Mouse (Mus musculus): ENCODE data around the gene Pbx4. TPM values are rescaled to one million over a fixed set of nuclear protein-coding genes. Genes with fewer than 3 reads are reported as not detected.
A peak's percentile ranks its signal among the peaks of the same experiment; 100 is the strongest.

Pbx4 gene
- polyA plus RNA-seq, 1 experiment from 2014 or later = 10.0 TPM

DNA sequence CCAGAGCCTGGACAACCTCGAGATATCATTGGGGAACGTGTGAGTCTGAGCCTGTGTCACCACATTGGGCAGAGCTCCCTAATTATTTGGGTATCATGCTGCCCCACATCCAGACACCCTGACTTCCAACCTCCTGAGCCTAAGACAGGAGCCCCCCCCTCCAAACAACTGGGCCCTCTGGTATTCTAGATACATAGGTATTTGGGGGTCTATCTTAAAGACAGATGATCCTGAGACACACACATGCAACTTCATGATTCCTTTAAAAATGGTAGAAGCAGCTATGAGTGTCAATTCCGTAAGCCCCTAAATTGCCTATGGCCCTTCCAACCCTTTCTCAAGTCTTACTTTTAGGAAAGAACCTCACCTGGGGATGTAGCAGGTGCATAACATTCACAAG lies 22.5 kb upstream of the Pbx4 start:
- no peak overlapping the region for H3K27ac ChIP-seq
- H3K27me3 ChIP-seq = no peaks in the 10 kb centered on the region
- H3K9me3 ChIP-seq = no peaks in the 10 kb centered on the region
- H3K9ac ChIP-seq (replicated peaks) = no peak overlapping the region
- H3K4me2 ChIP-seq = no peak overlapping the region; the same call in 1 of the 2 replicates
- H3K4me1 ChIP-seq (replicated peaks) = peaks cover 13% of the 10 kb centered on the region
- 53% methylated on average over 3 of the region's 3 CpGs for WGBS
- no peak overlapping the region for H3K4me3 ChIP-seq (replicated peaks)
- ATAC-seq (ENCODE audit: insufficient number of reproducible peaks, insufficient read depth, low FRiP score, low TSS enrichment, low read depth) = no peak
- H3K36me3 ChIP-seq = peaks cover 58% of the 10 kb centered on the region

DNA sequence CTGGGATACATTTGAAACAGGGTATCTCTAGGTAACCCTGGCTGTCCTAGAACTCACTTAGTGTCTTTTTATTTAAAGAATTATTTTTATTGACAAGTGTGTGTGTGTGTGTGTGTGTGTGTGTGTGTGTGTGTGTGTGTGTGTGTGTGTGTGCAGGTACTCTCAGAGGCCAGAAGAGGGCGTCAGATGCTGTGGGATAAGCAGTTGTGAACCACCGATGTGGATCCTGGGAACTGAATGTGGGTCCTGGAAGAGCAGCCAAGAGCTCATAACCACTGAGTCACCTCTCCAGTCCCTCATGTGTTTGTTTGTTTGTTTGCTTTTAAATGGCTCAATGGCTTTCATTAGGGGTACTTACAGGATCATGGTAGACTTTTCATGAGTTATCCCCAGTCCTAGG lies 17.4 kb upstream of the Pbx4 start:
- H3K9me3 ChIP-seq = no peaks in the 10 kb centered on the region
- no peaks in the 10 kb centered on the region for H3K27me3 ChIP-seq
- H3K4me2 ChIP-seq = no peak overlapping the region
- WGBS = 94% methylated on average over 2 of the region's 2 CpGs
- H3K27ac ChIP-seq = no peak overlapping the region
- H3K4me3 ChIP-seq (replicated peaks) = no peak overlapping the region
- H3K36me3 ChIP-seq = peaks cover 56% of the 10 kb centered on the region
- no peak for ATAC-seq (ENCODE audit: insufficient number of reproducible peaks, insufficient read depth, low FRiP score, low TSS enrichment, low read depth)
- no peak overlapping the region for H3K9ac ChIP-seq (replicated peaks)
- no peaks in the 10 kb centered on the region for H3K4me1 ChIP-seq (replicated peaks)

DNA sequence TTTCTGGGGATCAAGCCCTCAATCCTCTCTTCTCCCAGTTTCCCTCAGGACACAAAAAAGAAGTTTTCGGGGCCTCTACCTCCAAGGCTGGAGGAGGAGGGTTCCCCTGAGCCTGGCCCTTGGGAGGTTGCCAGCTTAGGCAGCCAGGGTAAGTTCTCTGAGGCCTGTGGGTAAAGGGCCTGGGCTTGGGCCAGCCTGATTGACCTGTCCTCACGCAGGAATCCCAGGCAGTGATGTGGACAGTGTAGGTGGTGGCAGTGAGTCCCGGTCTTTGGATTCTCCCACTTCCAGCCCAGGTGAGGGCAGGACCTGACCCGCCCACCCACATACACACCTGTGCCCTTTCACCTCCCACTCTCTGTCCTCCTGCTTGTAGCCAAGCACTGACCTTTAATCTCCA lies 16.9 kb upstream of the Pbx4 start:
- H3K36me3 ChIP-seq = peaks cover 56% of the 10 kb centered on the region
- 91% methylated on average over 4 of the region's 4 CpGs for whole genome bisulfite sequencing

DNA sequence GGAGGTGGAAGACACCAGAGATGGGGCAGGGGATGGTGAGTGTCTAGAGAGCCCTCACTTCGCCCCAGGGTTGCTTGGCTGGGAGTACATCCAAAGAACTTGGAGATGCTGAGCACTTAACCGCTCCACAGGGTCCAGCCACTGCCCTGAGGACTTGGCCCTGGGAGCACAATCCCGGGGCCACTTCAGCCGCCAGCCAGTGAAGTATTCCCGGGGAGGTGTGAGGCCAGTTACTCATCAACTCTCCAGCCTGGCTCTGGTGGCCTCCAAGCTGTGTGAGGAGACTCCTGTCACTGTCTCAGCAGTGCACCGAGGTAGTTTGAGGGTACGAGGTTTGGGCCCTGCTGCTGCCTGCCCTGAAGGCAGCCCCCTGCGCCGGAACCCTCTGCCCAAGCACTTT lies 11.8 kb upstream of the Pbx4 start:
- Histone ChIP-seq H3K9ac (replicated peaks) (no peak overlapping the region), H3K4me1 (replicated peaks) (peaks cover 31% of the 10 kb centered on the region), H3K27me3 (no peaks in the 10 kb centered on the region), H3K27ac (no peak overlapping the region), H3K9me3 (no peaks in the 10 kb centered on the region), H3K4me3 (replicated peaks) (no peak overlapping the region), H3K36me3 (peaks cover 46% of the 10 kb centered on the region), H3K4me2 (no peak overlapping the region)
- WGBS = 74% methylated on average over 9 of the region's 9 CpGs
- ATAC-seq (ENCODE audit: insufficient number of reproducible peaks, insufficient read depth, low FRiP score, low TSS enrichment, low read depth) = no peak

More for the DNA sequence above, 16.9 kb upstream of the Pbx4 start:
- Histone ChIP-seq H3K9me3 (no peaks in the 10 kb centered on the region), H3K4me1 (replicated peaks) (no peaks in the 10 kb centered on the region), H3K27ac (no peak overlapping the region), H3K4me2 (no peak overlapping the region), H3K9ac (replicated peaks) (no peak overlapping the region), H3K27me3 (no peaks in the 10 kb centered on the region), H3K4me3 (replicated peaks) (no peak overlapping the region)
- no peak for ATAC-seq (ENCODE audit: insufficient number of reproducible peaks, insufficient read depth, low FRiP score, low TSS enrichment, low read depth)

DNA sequence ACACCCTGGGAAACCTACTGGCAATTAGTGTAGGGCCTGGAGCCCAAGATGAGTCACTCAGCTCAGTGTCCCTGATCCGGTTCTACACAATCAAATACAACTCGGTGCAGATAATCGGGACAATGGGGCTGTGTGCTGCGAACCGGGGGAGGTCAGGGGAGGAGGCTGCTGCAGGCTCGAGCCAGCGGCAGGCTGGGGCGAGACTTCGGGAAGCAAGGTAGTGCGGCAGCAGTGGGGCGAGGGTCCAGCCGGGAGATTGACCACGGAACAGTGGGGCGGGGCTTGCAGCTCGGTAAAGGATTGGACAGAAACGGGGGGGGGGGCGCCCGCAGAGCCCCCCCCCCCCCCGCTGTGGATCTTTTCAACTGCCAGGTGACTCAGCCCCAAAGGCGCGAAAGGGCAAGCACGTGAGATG lies 10.3 kb upstream of the Pbx4 start:
- Histone ChIP-seq H3K9me3 (no peaks in the 10 kb centered on the region), H3K36me3 (peaks cover 43% of the 10 kb centered on the region), H3K4me2 (peak overlapping the region; percentile 80), H3K9ac (replicated peaks) (peak overlapping the region; percentile 76), H3K27me3 (no peaks in the 10 kb centered on the region), H3K4me1 (replicated peaks) (peaks cover 31% of the 10 kb centered on the region), H3K4me3 (replicated peaks) (peak overlapping the region; percentile 64), H3K27ac (peak overlapping the region; percentile 87; the same call in 1 of the 2 replicates)
- ATAC-seq (ENCODE audit: insufficient number of reproducible peaks, insufficient read depth, low FRiP score, low TSS enrichment, low read depth) = peak; percentile 34; the same call in 1 of the 2 replicates
- WGBS = under 1% methylated on average over 16 of the region's 22 CpGs

DNA sequence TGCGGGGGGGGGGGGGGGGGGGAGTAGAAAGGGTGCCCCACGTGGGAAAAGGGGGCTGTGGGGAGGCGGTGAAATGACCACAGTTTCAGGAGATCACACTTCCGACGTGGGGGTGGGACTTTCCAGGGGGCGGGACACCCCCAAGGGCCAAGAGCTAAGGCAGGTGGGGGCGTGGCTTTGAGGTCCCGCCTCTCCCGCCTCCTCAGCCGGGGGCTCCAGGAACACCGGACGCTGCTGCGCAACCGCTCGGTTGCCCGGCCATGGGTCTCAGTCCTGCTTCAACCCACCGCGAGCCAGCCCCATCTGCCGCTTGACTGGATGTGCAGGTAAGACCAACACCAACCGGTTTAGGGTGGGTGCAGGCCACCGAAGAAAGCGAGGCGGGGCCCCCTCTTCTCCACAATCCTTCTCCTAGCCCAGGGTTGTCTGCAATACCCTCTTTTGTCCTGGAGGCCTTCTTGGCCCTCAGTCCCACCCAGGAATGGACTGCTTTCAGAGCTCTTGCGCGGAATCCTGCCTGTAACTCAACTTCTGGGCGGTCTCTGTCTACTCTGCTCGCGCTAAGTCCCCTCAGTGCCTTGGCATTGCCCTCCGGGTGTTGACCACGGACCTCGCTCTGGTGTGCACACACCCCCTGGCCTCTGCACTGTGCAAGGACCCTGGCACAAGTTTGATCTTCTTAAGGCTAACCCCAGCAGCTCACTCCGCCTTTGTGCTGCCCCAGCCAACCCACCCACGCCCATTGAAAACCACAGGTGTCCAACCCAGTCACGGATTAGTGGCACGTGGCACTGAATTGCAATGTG lies 9.7 kb upstream of the Pbx4 start, which contains the start of gene Lpar2:
TSS of gene Lpar2 (plus strand) at position 44 of the 806 bp plus-strand sequence.
- peak; percentile 80 for ATAC-seq (ENCODE audit: insufficient number of reproducible peaks, insufficient read depth, low FRiP score, low TSS enrichment, low read depth)
- H3K27ac ChIP-seq = peak within 1 kb of the TSS; percentile 87
- peak within 1 kb of the TSS; percentile 76 for H3K9ac ChIP-seq (replicated peaks)
- WGBS = 1% methylated on average over 33 of the region's 35 CpGs
- peak within 1 kb of the TSS; percentile 64 for H3K4me3 ChIP-seq (replicated peaks)
- peaks cover 31% of the 10 kb centered on the region for H3K4me1 ChIP-seq (replicated peaks)
- H3K36me3 ChIP-seq = peaks cover 43% of the 10 kb centered on the region
- H3K9me3 ChIP-seq = no peaks in the 10 kb centered on the region
- H3K4me2 ChIP-seq = peak within 1 kb of the TSS; percentile 80
- no peaks in the 10 kb centered on the region for H3K27me3 ChIP-seq

DNA sequence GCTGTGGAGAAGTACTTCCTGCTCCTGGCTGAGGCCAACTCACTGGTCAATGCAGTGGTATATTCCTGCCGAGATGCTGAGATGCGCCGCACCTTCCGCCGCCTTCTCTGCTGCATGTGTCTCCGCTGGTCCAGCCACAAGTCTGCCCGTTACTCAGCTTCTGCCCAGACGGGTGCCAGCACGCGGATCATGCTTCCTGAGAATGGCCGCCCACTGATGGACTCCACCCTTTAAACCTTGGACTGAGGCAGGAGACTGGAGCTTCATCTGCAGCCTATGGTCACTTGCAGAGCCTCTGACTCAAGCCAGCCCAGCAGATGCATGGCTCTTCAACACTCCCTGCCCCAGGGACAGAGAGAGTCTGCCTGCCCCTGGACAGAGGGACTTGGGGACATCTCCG lies 5.9 kb upstream of the Pbx4 start:
- Histone ChIP-seq H3K4me2 (no peak overlapping the region), H3K4me1 (replicated peaks) (peaks cover 28% of the 10 kb centered on the region), H3K9me3 (no peaks in the 10 kb centered on the region), H3K27ac (no peak overlapping the region), H3K9ac (replicated peaks) (no peak overlapping the region), H3K27me3 (no peaks in the 10 kb centered on the region), H3K4me3 (replicated peaks) (no peak overlapping the region), H3K36me3 (peaks cover 66% of the 10 kb centered on the region)
- WGBS = 94% methylated on average over 12 of the region's 12 CpGs
- ATAC-seq (ENCODE audit: insufficient number of reproducible peaks, insufficient read depth, low FRiP score, low TSS enrichment, low read depth) = no peak

DNA sequence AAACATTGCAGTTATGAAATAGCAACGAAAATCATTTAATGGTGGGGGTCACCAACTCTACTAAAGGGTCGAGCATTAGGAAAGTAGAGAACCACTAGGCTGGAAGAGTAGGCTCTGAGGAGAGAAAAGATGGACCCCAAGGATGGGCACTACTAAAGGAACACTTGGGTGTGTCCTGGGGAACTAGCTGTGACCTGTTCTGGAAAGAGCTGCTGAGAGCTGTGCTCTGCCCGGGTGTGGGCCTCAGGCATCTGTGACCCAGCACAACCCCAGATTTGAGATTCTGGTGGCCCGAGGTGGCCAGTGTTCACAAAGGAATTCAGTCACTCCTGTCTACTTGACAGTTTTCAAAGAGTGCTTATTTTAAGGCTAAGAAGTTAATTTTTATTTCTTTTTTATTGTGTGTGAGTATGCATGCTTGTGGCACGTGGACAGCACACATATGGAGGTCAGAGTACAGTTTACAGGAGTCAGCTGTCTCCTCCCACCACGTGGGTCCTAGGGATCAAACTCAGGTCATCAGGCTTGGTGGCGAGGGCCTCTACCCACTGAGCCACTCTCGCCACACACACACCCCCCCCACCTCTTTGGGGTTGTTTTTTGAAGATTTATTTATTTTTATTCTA lies 4.9 kb downstream of the Pbx4 start:
- Histone ChIP-seq H3K4me3 (replicated peaks) (no peak overlapping the region), H3K9ac (replicated peaks) (no peak overlapping the region), H3K4me2 (no peak overlapping the region), H3K36me3 (no peaks in the 10 kb centered on the region), H3K9me3 (no peaks in the 10 kb centered on the region), H3K4me1 (replicated peaks) (peaks cover 6% of the 10 kb centered on the region; the same call in 1 of the 2 replicates), H3K27ac (no peak overlapping the region), H3K27me3 (no peaks in the 10 kb centered on the region)
- ATAC-seq (ENCODE audit: insufficient number of reproducible peaks, insufficient read depth, low FRiP score, low TSS enrichment, low read depth) = no peak
- WGBS = 73% methylated on average over 8 of the region's 8 CpGs

DNA sequence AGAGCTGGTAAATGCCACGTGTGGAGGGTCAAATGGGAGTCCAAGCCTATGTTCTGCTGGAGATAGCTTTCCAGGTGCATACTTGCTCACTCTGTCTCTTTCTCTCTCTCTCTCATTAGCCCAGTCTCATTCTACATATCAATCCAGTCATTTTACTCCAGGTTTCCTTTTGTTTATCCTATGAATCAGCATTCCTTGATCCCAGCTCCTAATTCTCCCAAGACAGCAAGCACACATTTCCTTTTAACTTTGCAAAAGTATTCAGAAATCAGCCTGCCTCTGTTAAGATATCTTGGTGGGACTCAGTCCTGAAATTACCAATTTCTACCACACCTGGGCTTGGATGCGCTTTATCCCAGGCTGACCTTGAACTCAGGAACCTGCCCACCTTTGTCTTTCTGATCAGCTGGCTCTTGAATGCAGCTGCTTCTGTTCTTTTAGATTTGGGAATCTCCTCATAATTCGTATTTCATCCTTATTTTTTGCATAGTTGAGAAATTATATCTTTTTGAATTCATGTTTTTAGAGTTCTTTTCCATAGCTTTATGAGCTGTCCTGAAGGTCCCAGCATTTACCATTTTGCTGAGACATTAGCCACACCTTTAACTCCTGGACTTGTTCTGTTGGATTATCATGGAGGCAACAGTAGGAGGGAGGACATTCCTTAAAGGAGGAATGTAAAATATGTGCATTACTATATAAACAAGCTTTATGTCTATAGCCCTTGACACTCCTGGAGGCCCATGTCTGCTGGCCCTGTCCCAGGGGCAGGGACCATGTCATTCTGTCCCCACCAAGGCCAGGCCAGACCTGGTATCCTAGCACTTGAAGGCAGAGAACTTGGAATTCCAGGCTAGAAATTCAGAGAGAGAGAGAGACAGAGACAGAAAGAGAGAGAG lies 15.1 kb downstream of the Pbx4 start:
- no peak for ATAC-seq (ENCODE audit: insufficient number of reproducible peaks, insufficient read depth, low FRiP score, low TSS enrichment, low read depth)

DNA sequence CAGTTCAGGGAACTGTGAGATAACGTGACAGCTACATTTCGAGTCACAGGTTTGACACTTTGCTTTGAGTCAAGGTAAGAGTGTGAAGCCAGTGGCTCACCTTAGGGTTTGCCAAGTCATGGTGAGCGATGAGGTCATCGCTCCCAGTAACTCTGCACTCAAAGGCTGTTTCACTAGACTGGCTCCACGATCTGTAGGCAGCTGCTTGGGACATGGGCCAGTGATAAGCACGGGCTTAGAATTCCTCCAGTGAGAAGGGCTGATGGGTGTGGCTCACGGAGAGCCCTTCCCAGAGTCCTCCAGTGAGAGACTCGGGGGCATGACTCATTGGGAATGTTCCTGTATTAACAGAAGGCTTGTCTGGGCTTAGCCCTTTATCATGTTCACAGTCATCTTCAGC lies 16.7 kb downstream of the Pbx4 start:
- Histone ChIP-seq H3K27ac (no peak overlapping the region), H3K27me3 (no peaks in the 10 kb centered on the region), H3K4me1 (replicated peaks) (no peaks in the 10 kb centered on the region), H3K4me3 (replicated peaks) (no peak overlapping the region), H3K4me2 (no peak overlapping the region), H3K9ac (replicated peaks) (no peak overlapping the region), H3K36me3 (no peaks in the 10 kb centered on the region), H3K9me3 (peaks cover 4% of the 10 kb centered on the region; the same call in 1 of the 2 replicates)
- 86% methylated on average over 8 of the region's 8 CpGs for WGBS
- ATAC-seq (ENCODE audit: insufficient number of reproducible peaks, insufficient read depth, low FRiP score, low TSS enrichment, low read depth) = no peak

More for the DNA sequence above, 15.1 kb downstream of the Pbx4 start:
- Histone ChIP-seq H3K36me3 (no peaks in the 10 kb centered on the region), H3K4me1 (replicated peaks) (no peaks in the 10 kb centered on the region), H3K9ac (replicated peaks) (no peak overlapping the region), H3K27me3 (no peaks in the 10 kb centered on the region), H3K4me3 (replicated peaks) (no peak overlapping the region), H3K4me2 (no peak overlapping the region), H3K27ac (no peak overlapping the region), H3K9me3 (no peaks in the 10 kb centered on the region)
- WGBS = 77% methylated on average over 3 of the region's 3 CpGs

DNA sequence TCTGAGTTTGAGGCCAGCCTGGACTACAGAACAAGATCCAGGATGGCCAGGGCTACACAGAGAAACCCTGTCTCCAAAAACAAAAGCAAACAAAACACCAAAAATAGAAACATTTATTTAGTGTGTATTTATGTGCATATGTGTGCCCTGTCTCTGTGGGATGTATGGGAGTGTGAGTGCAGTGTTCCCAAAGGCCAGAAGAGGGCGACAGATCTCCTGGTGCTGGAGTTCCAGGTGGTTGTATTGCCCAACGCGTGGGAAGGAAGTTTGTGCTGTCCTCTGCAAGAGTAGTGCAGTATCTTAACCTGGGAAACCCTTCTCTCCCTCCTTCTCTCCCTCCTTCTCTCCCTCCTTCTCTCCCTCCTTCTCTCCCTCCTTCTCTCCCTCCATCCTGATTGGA lies 17.6 kb downstream of the Pbx4 start:
- ATAC-seq (ENCODE audit: insufficient number of reproducible peaks, insufficient read depth, low FRiP score, low TSS enrichment, low read depth) = no peak
- Histone ChIP-seq H3K9me3 (peaks cover 4% of the 10 kb centered on the region; the same call in 1 of the 2 replicates), H3K27me3 (no peaks in the 10 kb centered on the region), H3K36me3 (no peaks in the 10 kb centered on the region), H3K27ac (no peak overlapping the region), H3K4me1 (replicated peaks) (no peaks in the 10 kb centered on the region), H3K4me3 (replicated peaks) (no peak overlapping the region), H3K9ac (replicated peaks) (no peak overlapping the region), H3K4me2 (no peak overlapping the region)
- 47% methylated on average over 3 of the region's 3 CpGs for WGBS
